Mouse (Mus musculus): ENCODE measurements at regions not wholly inside any gene's neighbourhood (a gene's known extent, or its start where the extent isn't known, plus 50 kb on each side); places are given as distances from the start of the nearest gene placed in this dataset.

GRCm38 (mm10) chr3:111817288-111817687 is 1441.3 kb downstream of the Amy2a5 start:
- no peaks in the 10 kb centered on the region for H3K4me1 ChIP-seq (replicated peaks; ENCODE audit: control insufficient read depth, insufficient read depth, low read length)
- no peak overlapping the region for H3K9ac ChIP-seq (ENCODE audit: low read depth, low read length)
- no peak overlapping the region for H3K27ac ChIP-seq (ENCODE audit: low read depth, low read length)
- no peaks in the 10 kb centered on the region for H3K36me3 ChIP-seq (ENCODE audit: control insufficient read depth, insufficient read depth, low read length)
- H3K4me2 ChIP-seq (replicated peaks; ENCODE audit: low read depth, low read length), result no peak overlapping the region
- no peaks in the 10 kb centered on the region for H3K27me3 ChIP-seq (ENCODE audit: control insufficient read depth, insufficient read depth, low read length)
- no peak overlapping the region for H3K4me3 ChIP-seq (ENCODE audit: low read depth, low read length)
- DNase-seq (ENCODE audit: low spot score), result no peak
- no peak for ATAC-seq (ENCODE audit: low FRiP score)
- H3K9me3 ChIP-seq (ENCODE audit: control insufficient read depth, low read length), result no peaks in the 10 kb centered on the region

- Histone ChIP-seq H3K36me3 (ENCODE audit: control insufficient read depth, insufficient read depth, low read length) (no peaks in the 10 kb centered on the region), H3K9ac (ENCODE audit: low read depth, low read length) (no peak overlapping the region), H3K4me3 (ENCODE audit: low read depth, low read length) (no peak overlapping the region), H3K4me2 (replicated peaks; ENCODE audit: low read depth, low read length) (no peak overlapping the region), H3K4me1 (replicated peaks; ENCODE audit: control insufficient read depth, insufficient read depth, low read length) (no peaks in the 10 kb centered on the region), H3K27ac (ENCODE audit: low read depth, low read length) (no peak overlapping the region), H3K9me3 (ENCODE audit: control insufficient read depth, low read length) (no peaks in the 10 kb centered on the region), H3K27me3 (ENCODE audit: control insufficient read depth, insufficient read depth, low read length) (no peaks in the 10 kb centered on the region)
- ATAC-seq (ENCODE audit: low FRiP score) (no peak), DNase-seq (ENCODE audit: low spot score) (no peak)
Measured at GRCm38 (mm10) chr3:111815798-111816197, 1442.8 kb downstream of the Amy2a5 start.

- peak; percentile 2 for DNase-seq (ENCODE audit: low spot score)
- H3K27me3 ChIP-seq (ENCODE audit: control insufficient read depth, insufficient read depth, low read length), result no peaks in the 10 kb centered on the region
- H3K4me1 ChIP-seq (replicated peaks; ENCODE audit: control insufficient read depth, insufficient read depth, low read length), result no peaks in the 10 kb centered on the region
- 78% methylated on average over 1 of the region's 1 CpGs for WGBS
- H3K9ac ChIP-seq (ENCODE audit: low read depth, low read length), result no peak overlapping the region
- H3K36me3 ChIP-seq (ENCODE audit: control insufficient read depth, insufficient read depth, low read length), result no peaks in the 10 kb centered on the region
- no peak overlapping the region for H3K27ac ChIP-seq (ENCODE audit: low read depth, low read length)
- H3K9me3 ChIP-seq (ENCODE audit: control insufficient read depth, low read length), result no peaks in the 10 kb centered on the region
- ATAC-seq (ENCODE audit: low FRiP score), result peak; percentile 51; the same call in 1 of the 2 replicates
- H3K4me3 ChIP-seq (ENCODE audit: low read depth, low read length), result no peak overlapping the region
- no peak overlapping the region for H3K4me2 ChIP-seq (replicated peaks; ENCODE audit: low read depth, low read length)
Measured at GRCm38 (mm10) chr3:111787847-111788246, 1470.8 kb downstream of the Amy2a5 start.

Measured in hindbrain, embryonic 11.5 days (tissue).